Mouse (Mus musculus): ENCODE data around the gene Srsf11. TPM values are rescaled to one million over a fixed set of nuclear protein-coding genes. Genes with fewer than 3 reads are reported as not detected.

Gene Srsf11
- total RNA-seq, 1 experiment from 2014 or later = 154 TPM

GRCm38 (mm10) chr3:157993322-157993721 lies 43.1 kb downstream of the Srsf11 start:
- no peak for DNase-seq

DNA sequence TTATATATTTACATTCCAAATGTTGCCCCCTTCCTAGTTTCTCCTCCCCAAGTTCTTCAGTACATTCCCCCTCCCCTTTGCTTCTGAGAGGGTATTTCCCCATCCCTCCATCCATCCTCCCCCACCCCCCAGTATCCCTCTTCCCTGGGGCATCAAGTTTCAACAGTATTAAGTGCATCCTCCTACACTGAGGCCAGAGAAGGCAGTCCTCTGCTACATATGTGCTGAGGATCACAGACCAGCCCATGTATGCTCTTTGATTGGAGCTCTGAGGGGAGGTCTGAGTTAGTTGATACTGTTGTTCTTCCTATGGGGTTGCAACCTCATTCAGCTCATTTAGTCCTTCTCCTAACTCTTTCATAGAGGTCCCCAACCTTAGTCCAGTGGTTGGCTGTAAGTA lies 56.8 kb downstream of the Srsf11 start:
- no peak for DNase-seq

DNA sequence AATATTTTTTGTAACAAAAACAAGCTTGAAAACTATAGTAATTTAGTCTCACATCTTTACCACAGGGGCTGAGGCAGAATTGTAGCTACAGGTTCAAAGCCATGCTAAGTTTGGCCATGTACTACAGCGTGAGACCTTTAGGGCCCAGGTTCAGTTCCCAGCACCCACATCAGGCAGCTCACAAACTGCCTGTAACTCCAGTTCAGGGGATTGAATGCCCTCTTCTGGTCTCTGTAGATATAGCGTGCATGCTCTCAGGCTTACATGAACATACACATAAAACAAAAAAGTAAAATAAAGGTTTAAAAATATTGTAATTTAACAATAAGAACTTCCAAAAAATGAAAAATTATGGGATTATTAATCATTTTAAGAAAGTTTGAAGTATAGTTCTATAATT lies 63.2 kb downstream of the Srsf11 start:
- no peak for DNase-seq

GRCm38 (mm10) chr3:157971151-157971550 lies 65.3 kb downstream of the Srsf11 start:
- DNase-seq = no peak

Other genes with a start within 250 kb of the Srsf11 start
- 18.6 and 44.9 TPM in 2 replicates for gene Cth, start 111.6 kb downstream of the Srsf11 start, total RNA-seq (2021)
- gene Ankrd13c, start 89.4 kb downstream of the Srsf11 start, total RNA-seq (2021) = 72.2 and 78.7 TPM in 2 replicates
- 23.9 and 29.0 TPM in 2 replicates for gene Lrrc40, start within 50 bp of the Srsf11 start, total RNA-seq (2021)

Measured in adrenal gland, postnatal 14 days (tissue).